Mouse (Mus musculus) forebrain, embryonic 11.5 days (tissue): Measurements from ENCODE around the gene Eps8l2. TPM values are rescaled to one million over a fixed set of nuclear protein-coding genes. Genes with fewer than 3 reads are reported as not detected.

Experiments
- ATAC-seq: fragments of 200-750 bp; cut with Nextera tagmentation; replicated peaks from 2 replicates; pipeline ENCODE4 v1.8.0; 2017; ENCODE audit warnings: moderate TSS enrichment; ENCODE audit not compliant: low FRiP score
- DNase-seq: peaks from one replicate; pipeline ENCODE4 v3.0.0-alpha.2; 2017; ENCODE audit warnings: low spot score
- H3K27ac ChIP-seq: fragments of 300-500 bp; sonication (generic); 2 replicates; pipeline ENCODE4 v1.5.1; 2014; ENCODE audit warnings: low read depth, low read length
- H3K27me3 ChIP-seq: fragments of 300-500 bp; sonication (generic); 2 replicates; pipeline ENCODE4 v1.6.1; 2014; ENCODE audit warnings: mild to moderate bottlenecking, low read length, mixed read lengths; ENCODE audit not compliant: control insufficient read depth, insufficient read depth
- H3K36me3 ChIP-seq: fragments of 300-500 bp; sonication (generic); 2 replicates; pipeline ENCODE4 v1.6.1; 2014; ENCODE audit warnings: mild to moderate bottlenecking, low read length, moderate library complexity, mixed read lengths; ENCODE audit not compliant: control insufficient read depth, insufficient read depth
- H3K4me1 ChIP-seq: fragments of 300-500 bp; sonication (generic); replicated peaks from 2 replicates; pipeline ENCODE4 v1.6.1; 2014; ENCODE audit warnings: low read length, mixed read lengths; ENCODE audit not compliant: control insufficient read depth, insufficient read depth
- H3K4me2 ChIP-seq: fragments of 300-500 bp; sonication (generic); 2 replicates; pipeline ENCODE4 v1.6.1; 2014; ENCODE audit warnings: low read depth, mild to moderate bottlenecking, low read length, moderate library complexity, mixed read lengths; ENCODE audit not compliant: severe bottlenecking
- H3K4me3 ChIP-seq: fragments of 300-500 bp; sonication (generic); 2 replicates; pipeline ENCODE4 v1.5.1; 2014; ENCODE audit warnings: low read depth, low read length
- H3K9ac ChIP-seq: fragments of 300-500 bp; sonication (generic); 2 replicates; pipeline ENCODE4 v1.6.1; 2014; ENCODE audit warnings: low read length
- H3K9me3 ChIP-seq: fragments of 300-500 bp; sonication (generic); 2 replicates; pipeline ENCODE4 v1.6.1; 2016; ENCODE audit warnings: low read length, mixed read lengths; ENCODE audit not compliant: control insufficient read depth
- WGBS: fragments of 180-500 bp; shearing (Covaris S2); extraction: QIAGEN DNeasy Blood & Tissue Kit; methylation state at CpG from one replicate; pipeline ENCODE4 v1.1.7; 2014; 5-methylcytosine and 5-hydroxymethylcytosine counted together
- polyA plus RNA-seq: library from polyadenylated mRNA; unstranded; fragments of >200 nt; fragmentation: Nextera tagmentation; extraction: Ambion mirVana; gene quantifications from 2 replicates; pipeline ENCODE4 v1.2.1, GENCODE M21; 2014

The Eps8l2 gene
- polyA plus RNA-seq, 1 experiment from 2014 or later = 2.5 TPM

DNA sequence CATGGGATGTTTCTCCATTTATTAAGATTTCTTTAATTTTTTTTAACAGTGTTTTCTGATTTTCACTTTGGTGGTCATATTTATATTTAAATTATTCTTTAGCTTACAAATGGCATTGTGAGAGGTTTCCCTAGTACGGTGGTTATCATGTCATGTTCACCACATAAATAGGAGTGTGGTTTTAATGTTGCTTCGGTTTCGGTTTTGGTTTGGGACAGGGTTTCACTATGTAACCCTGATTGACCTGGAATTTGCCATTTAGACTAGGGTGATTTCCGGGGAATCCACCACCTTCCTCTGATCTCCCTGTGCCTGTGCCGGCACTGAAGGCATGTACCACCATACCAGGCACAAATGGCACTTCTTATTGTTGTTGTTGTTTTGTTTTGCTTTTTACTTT lies 6.1 kb downstream of the Eps8l2 start:
- Histone ChIP-seq H3K27me3 (peaks cover under 1% of the 10 kb centered on the region), H3K4me2 (no peak overlapping the region), H3K4me1 (no peaks in the 10 kb centered on the region), H3K4me3 (no peak overlapping the region), H3K27ac (no peak overlapping the region), H3K36me3 (no peaks in the 10 kb centered on the region), H3K9ac (no peak overlapping the region), H3K9me3 (no peaks in the 10 kb centered on the region)
- 91% methylated on average over 5 of the region's 5 CpGs for WGBS
- ATAC-seq (no peak), DNase-seq (no peak)

GRCm38 (mm10) chr7:141351061-141351460 lies 12.4 kb downstream of the Eps8l2 start:
- ATAC-seq (no peak), DNase-seq (no peak)
- no peak overlapping the region for H3K4me2 ChIP-seq
- no peaks in the 10 kb centered on the region for H3K36me3 ChIP-seq
- no peak overlapping the region for H3K9ac ChIP-seq
- H3K27ac ChIP-seq = no peak overlapping the region
- H3K9me3 ChIP-seq = no peaks in the 10 kb centered on the region
- WGBS = 83% methylated on average over 6 of the region's 6 CpGs
- 0 out of 2 replicates have a peak, but pooled peaks cover 1% of the 10 kb centered on the region for H3K4me1 ChIP-seq
- H3K4me3 ChIP-seq = no peak overlapping the region
- H3K27me3 ChIP-seq = no peaks in the 10 kb centered on the region

GRCm38 (mm10) chr7:141355051-141355450 lies 16.4 kb downstream of the Eps8l2 start:
- no peaks in the 10 kb centered on the region for H3K36me3 ChIP-seq
- H3K9ac ChIP-seq = no peak overlapping the region
- WGBS = 74% methylated on average over 8 of the region's 8 CpGs
- H3K9me3 ChIP-seq = no peaks in the 10 kb centered on the region
- no peak overlapping the region for H3K4me3 ChIP-seq
- DNase-seq = no peak
- H3K27ac ChIP-seq = no peak overlapping the region
- 0 out of 2 replicates have a peak, but pooled peaks cover 1% of the 10 kb centered on the region for H3K4me1 ChIP-seq
- H3K27me3 ChIP-seq = no peaks in the 10 kb centered on the region
- H3K4me2 ChIP-seq = no peak overlapping the region
- ATAC-seq = no peak

DNA sequence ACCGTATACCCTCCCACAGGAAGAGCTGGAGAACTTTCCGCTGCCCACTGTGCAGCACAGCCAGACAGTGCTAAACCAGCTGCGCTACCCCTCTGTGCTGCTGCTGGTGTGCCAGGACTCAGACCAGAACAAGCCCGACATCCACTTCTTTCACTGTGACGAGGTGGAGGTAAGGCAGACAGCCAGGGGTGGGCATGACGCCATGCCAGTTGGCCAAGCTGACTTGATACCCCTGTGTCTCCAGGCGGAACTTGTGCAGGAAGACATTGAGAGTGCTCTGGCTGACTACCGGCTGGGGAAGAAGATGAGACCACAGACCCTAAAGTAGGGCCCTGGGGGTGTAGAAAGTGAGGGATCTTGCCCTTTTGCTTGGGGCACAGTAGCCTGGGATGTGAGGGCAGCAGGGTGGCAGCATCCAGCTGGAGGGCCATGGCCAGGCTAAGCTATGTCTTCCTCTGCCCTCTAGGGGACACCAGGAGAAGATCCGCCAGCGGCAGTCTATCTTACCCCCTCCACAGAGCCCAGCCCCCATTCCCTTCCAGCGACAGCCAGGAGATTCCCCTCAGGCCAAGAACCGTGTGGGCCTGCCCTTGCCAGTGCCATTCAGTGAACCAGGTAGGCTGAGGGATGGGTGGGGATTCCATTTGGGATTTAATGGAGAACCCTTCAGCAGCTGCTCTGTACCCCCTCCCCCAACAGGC lies 17.1 kb downstream of the Eps8l2 start:
- WGBS = 60% methylated on average over 12 of the region's 12 CpGs
- H3K4me1 ChIP-seq = 0 out of 2 replicates have a peak, but pooled peaks cover 1% of the 10 kb centered on the region
- no peak overlapping the region; the same call in 1 of the 2 replicates for H3K4me2 ChIP-seq
- H3K9ac ChIP-seq = no peak overlapping the region; the same call in 1 of the 2 replicates
- ATAC-seq = no peak
- no peak for DNase-seq
- H3K27ac ChIP-seq = no peak overlapping the region
- no peaks in the 10 kb centered on the region for H3K36me3 ChIP-seq
- no peaks in the 10 kb centered on the region for H3K27me3 ChIP-seq
- H3K9me3 ChIP-seq = no peaks in the 10 kb centered on the region
- no peak overlapping the region for H3K4me3 ChIP-seq

- DNase-seq = no peak
Observed at GRCm38 (mm10) chr7:141356971-141357370, 18.3 kb downstream of the Eps8l2 start.

GRCm38 (mm10) chr7:141361510-141361909 lies 22.8 kb downstream of the Eps8l2 start:
- Histone ChIP-seq H3K9me3 (no peaks in the 10 kb centered on the region), H3K27me3 (peaks cover 7% of the 10 kb centered on the region), H3K27ac (no peak overlapping the region), H3K4me1 (no peaks in the 10 kb centered on the region), H3K36me3 (no peaks in the 10 kb centered on the region), H3K4me3 (no peak overlapping the region), H3K9ac (no peak overlapping the region), H3K4me2 (0 out of 2 replicates have a peak overlapping the region, but pooled peaks have one; percentile 13)
- ATAC-seq (no peak), DNase-seq (no peak)
- 12% methylated on average over 24 of the region's 24 CpGs for WGBS

More at GRCm38 (mm10) chr7:141356971-141357370, 18.3 kb downstream of the Eps8l2 start:
- Histone ChIP-seq H3K4me1 (0 out of 2 replicates have a peak, but pooled peaks cover 1% of the 10 kb centered on the region), H3K27ac (no peak overlapping the region), H3K4me2 (no peak overlapping the region), H3K36me3 (no peaks in the 10 kb centered on the region), H3K27me3 (peaks cover 7% of the 10 kb centered on the region), H3K4me3 (no peak overlapping the region), H3K9ac (no peak overlapping the region), H3K9me3 (no peaks in the 10 kb centered on the region)
- no peak for ATAC-seq
- WGBS = 79% methylated on average over 14 of the region's 14 CpGs

DNA sequence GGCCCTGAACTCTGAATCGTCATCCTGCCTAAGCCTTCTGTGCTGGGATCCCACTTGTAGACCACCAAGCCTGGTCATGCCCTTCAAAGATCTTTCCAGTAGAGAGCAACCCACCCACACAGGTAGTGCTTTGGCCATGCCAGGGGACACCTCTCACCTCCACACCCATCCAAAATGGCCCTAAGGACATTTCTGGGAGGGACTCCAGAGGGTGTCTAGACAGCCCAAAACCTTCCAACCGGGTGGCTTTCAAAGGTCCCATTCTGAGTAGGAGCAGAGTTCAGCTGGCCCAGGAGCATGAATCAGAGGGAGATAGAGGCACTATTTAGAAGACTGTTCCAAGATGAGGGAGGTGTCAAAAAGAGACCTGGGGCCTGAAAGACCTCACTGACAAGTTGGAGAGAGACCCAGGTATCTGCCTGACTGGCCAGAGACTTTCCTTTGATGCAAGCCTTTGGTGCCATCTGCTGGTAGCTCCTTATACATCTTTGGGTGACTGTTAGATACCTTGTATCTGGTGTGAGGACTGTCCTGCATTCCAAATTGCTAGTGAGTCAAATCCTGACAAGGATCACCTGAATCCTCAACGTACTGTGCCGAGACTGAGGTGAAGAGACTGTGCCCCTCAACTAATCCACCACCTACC lies 24.5 kb downstream of the Eps8l2 start:
- 65% methylated on average over 4 of the region's 4 CpGs for WGBS
- H3K4me2 ChIP-seq = no peak overlapping the region
- no peaks in the 10 kb centered on the region for H3K36me3 ChIP-seq
- no peak overlapping the region for H3K9ac ChIP-seq
- peaks cover 7% of the 10 kb centered on the region for H3K27me3 ChIP-seq
- H3K4me1 ChIP-seq = no peaks in the 10 kb centered on the region
- no peaks in the 10 kb centered on the region for H3K9me3 ChIP-seq
- ATAC-seq = 0 out of 2 replicates have a peak, but pooled peaks have one; percentile 56
- H3K27ac ChIP-seq = no peak overlapping the region
- H3K4me3 ChIP-seq = no peak overlapping the region
- DNase-seq = peak; percentile 75

- Histone ChIP-seq H3K9me3 (no peaks in the 10 kb centered on the region), H3K4me1 (no peaks in the 10 kb centered on the region), H3K27me3 (peaks cover 7% of the 10 kb centered on the region), H3K36me3 (no peaks in the 10 kb centered on the region), H3K4me2 (no peak overlapping the region), H3K9ac (no peak overlapping the region), H3K27ac (no peak overlapping the region), H3K4me3 (no peak overlapping the region)
- DNase-seq (no peak), ATAC-seq (no peak)
- 63% methylated on average over 2 of the region's 2 CpGs for WGBS
Observed at GRCm38 (mm10) chr7:141363752-141364125, 25.1 kb downstream of the Eps8l2 start.
